Mouse (Mus musculus) MEL-GATA-1-ER (cell line): ENCODE results near the gene Scai.

Experiments
- DNase-seq: peaks from one replicate; pipeline ENCODE4 v3.0.0-alpha.2; 2012; ENCODE audit warnings: low read depth; ENCODE audit errors: extremely low read depth

The Scai gene

GRCm38 (mm10) chr2:39190561-39191056 is at the start of gene Scai:
Gene Scai (minus strand): TSS chr2:39190734.
- peak; percentile 95 for DNase-seq

DNA sequence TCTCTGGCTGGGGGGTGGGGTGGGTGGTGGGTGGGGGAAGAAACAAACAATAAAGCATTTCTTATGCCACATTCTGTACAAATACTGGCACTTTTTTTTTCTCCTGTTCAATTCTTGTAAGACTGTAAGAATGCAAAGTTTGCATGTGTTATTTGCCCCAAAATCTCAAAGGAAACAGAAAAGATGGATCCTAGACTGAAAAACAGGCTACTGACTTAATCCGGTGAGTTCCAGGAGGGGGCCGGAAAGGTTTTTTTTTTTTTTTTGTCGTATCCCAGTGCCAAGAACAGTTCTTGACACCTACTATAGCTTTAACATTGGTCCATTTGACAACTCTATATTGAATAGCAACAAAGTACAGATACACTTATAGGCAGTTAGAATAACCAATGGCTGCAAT is 36.2 kb upstream of the Scai start:
- DNase-seq, result no peak

GRCm38 (mm10) chr2:39226019-39226640 is 35.6 kb upstream of the Scai start, which contains the start of gene Ppp6c:
Gene Ppp6c (minus strand): TSS chr2:39226451.
- DNase-seq, result peak; percentile 96

- DNase-seq, result peak; percentile 37
These were observed 34.9 kb upstream of the Scai start for GRCm38 (mm10) chr2:39225331-39226018.

- no peak for DNase-seq
These were observed 34.1 kb upstream of the Scai start for GRCm38 (mm10) chr2:39224621-39225020.

DNA sequence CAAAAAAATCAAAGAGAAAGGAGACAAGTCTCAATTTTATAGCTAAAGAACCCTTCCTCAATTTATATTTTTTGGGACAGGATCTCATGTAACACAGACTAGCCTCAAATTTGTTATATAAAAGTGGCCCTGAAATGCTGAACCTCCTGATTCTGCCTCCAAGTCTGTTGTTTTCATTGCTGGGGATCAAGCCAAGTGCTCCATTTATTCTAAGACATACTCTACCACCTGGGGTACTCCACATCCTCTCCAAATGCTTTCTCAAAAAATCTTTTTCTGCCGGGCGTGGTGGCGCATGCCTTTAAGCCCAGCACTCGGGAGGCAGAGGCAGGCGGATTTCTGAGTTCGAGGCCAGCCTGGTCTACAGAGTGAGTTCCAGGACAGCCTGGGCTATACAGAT is 29.5 kb upstream of the Scai start:
- no peak for DNase-seq

DNA sequence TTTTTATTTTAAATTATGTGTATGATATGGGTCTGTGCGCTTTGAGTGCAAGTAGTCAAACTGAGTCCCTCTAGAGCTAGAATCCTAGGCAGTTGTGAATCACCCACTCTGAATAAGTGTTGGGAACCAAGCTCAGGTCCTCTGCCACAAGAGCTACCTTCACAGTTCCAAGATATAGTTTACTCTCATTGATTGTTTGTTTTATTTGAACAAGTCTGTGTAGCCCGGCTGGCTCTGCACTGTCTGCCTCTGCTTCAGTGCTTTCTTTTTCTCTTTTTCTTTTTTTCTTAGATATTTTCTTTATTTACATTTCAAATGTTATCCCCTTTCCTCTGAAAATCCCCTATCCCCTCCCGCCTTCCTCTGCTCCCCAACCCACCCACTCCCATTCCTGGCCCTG is 28.5 kb upstream of the Scai start:
- no peak for DNase-seq

GRCm38 (mm10) chr2:39217150-39217549 is 26.6 kb upstream of the Scai start:
- no peak for DNase-seq

GRCm38 (mm10) chr2:39210738-39211137 is 20.2 kb upstream of the Scai start:
- DNase-seq, result no peak

DNA sequence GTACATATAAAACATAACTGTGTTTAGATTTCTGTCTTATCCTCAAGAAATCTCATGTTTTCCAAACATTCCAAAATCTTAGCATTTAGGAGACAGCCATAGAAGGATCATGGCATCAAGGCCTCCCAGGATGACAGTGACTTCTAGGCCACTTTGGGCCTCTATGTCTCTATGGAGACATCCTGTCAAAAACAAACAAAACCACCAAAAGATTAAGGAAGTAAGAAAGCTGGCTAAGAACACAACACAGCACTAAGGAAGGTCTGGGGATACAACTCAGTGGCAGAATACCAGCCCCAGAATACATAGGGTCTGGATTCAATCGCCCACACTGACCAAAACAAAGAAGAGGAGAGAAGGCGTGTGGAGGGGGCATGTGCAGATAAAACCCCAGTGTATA is 12.8 kb upstream of the Scai start:
- no peak for DNase-seq

DNA sequence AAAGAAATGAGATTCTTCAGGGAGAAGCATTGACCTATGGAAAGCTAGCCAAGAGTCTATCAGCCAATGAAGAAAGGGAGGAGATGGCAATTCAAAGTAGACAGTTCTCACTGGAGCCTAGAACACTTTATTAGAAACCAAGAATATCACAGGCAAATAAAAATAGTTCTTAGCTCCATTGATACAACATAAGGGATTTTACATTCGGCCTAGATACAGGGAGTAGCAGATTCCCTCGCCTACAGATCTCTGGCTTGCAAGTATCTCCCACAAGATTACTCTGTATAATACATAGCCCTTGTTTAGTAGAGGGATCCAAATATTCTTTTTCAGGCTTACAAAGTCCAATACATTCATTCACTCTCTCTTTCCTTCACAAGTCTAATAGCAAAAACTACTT is 4.3 kb upstream of the Scai start:
- DNase-seq, result no peak

DNA sequence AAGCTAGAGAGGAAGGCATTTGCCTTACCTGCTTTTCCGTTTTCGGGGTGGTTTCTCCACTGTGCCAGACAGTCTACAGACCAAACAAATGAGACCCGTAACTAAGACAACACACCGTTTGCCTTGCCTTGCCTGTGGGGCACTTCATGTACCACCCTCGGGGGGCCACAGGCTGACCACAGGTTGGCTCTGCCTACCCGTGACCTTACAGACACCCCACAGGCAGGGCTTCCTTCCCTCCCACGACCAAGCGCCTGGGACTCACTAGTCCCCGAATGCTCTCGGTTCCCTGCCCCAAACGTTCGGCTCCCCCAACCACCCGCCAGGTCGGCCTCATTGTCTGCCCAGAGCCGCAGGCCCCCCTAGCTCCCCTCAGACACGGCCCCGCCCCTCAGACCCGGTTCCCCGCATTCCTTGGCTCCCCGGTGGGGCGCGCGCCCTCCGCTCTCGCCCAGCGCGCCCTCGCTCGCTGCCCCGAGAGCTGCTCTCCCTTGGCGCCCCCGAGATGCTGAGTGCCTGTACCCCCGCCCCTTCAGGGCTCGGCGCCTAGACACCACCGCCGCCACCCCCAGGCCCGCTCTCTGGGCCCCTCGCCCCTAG is 473 bp downstream of the Scai start:
- peak; percentile 9 for DNase-seq

GRCm38 (mm10) chr2:39185942-39186341 is 4.6 kb downstream of the Scai start:
- DNase-seq, result no peak

DNA sequence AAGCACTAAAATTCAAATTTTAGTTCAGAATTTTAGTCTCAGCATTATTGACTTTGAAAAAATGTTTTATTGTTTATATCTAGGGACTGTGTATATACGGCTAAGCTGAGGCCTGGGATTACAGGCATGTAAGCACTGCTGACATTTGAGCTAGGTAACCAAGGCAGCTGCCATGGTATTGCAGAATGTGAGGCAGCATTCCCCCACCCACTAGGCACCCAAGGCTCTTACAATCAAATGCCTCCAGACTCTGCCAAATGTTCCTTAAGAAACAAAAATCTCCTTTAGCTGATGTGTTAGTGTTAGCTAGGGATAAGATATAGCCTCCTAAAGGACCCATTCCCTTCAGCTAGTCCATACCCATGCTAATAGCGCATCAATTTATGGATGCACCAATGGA is 6.9 kb downstream of the Scai start:
- DNase-seq, result no peak

DNA sequence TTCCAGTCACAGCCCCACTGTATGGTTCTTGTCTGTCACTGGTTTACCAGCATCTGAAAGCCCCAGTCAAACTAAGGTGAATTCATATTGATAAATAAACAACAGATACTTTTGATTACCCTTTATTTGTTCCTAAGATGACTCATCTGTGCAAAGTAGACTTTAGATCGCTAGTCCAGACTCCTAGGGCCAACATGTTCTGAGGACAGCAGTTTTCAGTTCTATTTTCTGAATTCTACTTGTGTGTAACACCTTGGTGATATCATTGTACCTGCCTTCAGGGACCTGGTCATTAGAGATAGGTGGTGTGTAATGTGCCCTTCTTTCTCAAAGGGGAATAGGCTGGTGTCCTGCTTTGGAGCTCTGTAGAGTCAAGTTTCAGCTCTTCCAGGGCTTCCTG is 29.5 kb downstream of the Scai start:
- DNase-seq, result no peak

GRCm38 (mm10) chr2:39157916-39158315 is 32.6 kb downstream of the Scai start:
- DNase-seq, result no peak

DNA sequence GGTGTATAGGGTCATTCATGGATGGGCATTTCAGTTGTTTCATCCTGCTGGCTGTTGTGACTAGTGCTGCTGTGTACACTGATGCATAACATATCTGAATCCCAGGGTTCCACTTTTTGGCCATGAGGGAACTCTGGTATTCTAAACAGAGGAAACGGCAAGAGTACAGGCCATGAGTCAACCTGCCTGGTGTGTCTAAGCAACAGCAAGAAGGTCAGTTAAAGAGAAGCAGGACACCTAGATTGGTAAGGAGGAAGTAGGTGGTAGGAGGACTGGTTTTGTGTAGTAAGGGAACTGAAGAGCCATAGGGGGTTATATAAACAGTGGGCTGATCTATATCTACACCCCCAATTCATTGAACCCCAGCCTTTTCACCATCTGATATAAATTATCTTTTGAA is 33.7 kb downstream of the Scai start:
- no peak for DNase-seq

- DNase-seq, result no peak
These were observed 39.6 kb downstream of the Scai start for GRCm38 (mm10) chr2:39150943-39151342.

- peak; percentile 76 for DNase-seq
These were observed 42.5 kb downstream of the Scai start for GRCm38 (mm10) chr2:39148075-39148474.

DNA sequence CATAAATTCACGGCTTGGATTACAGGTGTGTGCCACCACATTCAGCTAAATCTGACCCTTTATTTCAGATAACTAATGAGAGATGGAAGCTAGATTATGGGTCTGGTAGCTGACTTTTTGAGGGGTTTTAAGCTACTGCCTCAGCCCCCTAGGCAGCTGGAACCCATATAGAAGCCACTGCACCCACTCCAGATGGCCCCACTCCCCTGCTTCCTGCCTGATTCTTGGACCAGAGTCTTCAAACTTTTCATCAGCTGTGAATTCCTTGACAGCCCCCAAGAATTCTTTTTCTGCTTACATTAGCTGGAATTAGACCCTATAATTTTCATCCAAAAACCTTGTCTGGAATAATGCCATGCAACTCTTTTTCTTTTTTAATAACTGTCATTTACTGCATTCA is 44.1 kb downstream of the Scai start:
- no peak for DNase-seq

GRCm38 (mm10) chr2:39142357-39142948 is 48.1 kb downstream of the Scai start:
- no peak for DNase-seq
